Mouse (Mus musculus) large intestine, adult 2 months (tissue): ENCODE measurements around the gene Fzd9. TPM values are rescaled to one million over a fixed set of nuclear protein-coding genes. Genes with fewer than 3 reads are reported as not detected.

Experiments
- polyA plus RNA-seq: library from polyadenylated mRNA; depleted of rRNA; stranded (reverse); fragments of >200 nt; gene quantifications from 2 replicates; pipeline ENCODE4 v1.2.3, GENCODE M21; 2012; rRNA removed

Fzd9 gene
- polyA plus RNA-seq, 1 experiment = 3.7 TPM

Other genes with a start within 250 kb of the Fzd9 start
- gene Abhd11, start 242.1 kb downstream of the Fzd9 start, polyA plus RNA-seq = 159 and 170 TPM in 2 replicates
- 6.4 and 6.8 TPM in 2 replicates for gene Stx1a, start 227.7 kb downstream of the Fzd9 start, polyA plus RNA-seq
- gene Dnajc30, start 187.0 kb downstream of the Fzd9 start, polyA plus RNA-seq = 31.4 and 38.8 TPM in 2 replicates
- gene Bud23, start 186.3 kb downstream of the Fzd9 start, polyA plus RNA-seq = 52.2 and 65.6 TPM in 2 replicates
- 3.0 and 4.0 TPM in 2 replicates for gene Vps37d, start 173.0 kb downstream of the Fzd9 start, polyA plus RNA-seq
- 80.5 and 207 TPM in 2 replicates for gene Mlxipl, start 161.3 kb downstream of the Fzd9 start, polyA plus RNA-seq
- 8.9 and 11.7 TPM in 2 replicates for gene Tbl2, start 101.6 kb downstream of the Fzd9 start, polyA plus RNA-seq
- 26.3 and 28.4 TPM in 2 replicates for gene Bcl7b, start 82.9 kb downstream of the Fzd9 start, polyA plus RNA-seq
- 16.2 and 19.7 TPM in 2 replicates for gene Baz1b, start 64.0 kb downstream of the Fzd9 start, polyA plus RNA-seq
- gene Fkbp6, start 98.8 kb upstream of the Fzd9 start, polyA plus RNA-seq = not detected in 2 replicates
- not detected in 2 replicates for gene Trim50, start 102.1 kb upstream of the Fzd9 start, polyA plus RNA-seq
- gene Nsun5, start 118.7 kb upstream of the Fzd9 start, polyA plus RNA-seq = 23.1 and 25.2 TPM in 2 replicates
- 13.7 and 14.7 TPM in 2 replicates for gene Pom121, start 143.3 kb upstream of the Fzd9 start, polyA plus RNA-seq